Mouse (Mus musculus): ENCODE data around the gene Rps27a.

- TF ChIP-seq POLR2A (IDR thresholded peaks at IDR 0.05; ENCODE audit: extremely low read depth, insufficient read depth, low read length) (peak; percentile 90), CTCF (IDR thresholded peaks at IDR 0.05; ENCODE audit: low read depth, low read length) (no peak)
Measured at GRCm38 (mm10) chr11:29547752-29548503, at the start of gene Rps27a, which contains the start of gene Clhc1.
